Mouse (Mus musculus) c-Kit-positive CD71-positive TER-119-negative erythroid progenitor cells, embryonic 14.5 days (primary cell): ENCODE measurements around the gene Fgfr1op.

ENCODE experiments used
- DNase-seq: peaks from one replicate; pipeline ENCODE4 v3.0.0-alpha.2; 2013; ENCODE audit warnings: low read depth

Fgfr1op gene

GRCm38 (mm10) chr17:8228622-8229021 lies 63.3 kb downstream of the Fgfr1op start:
- no peak for DNase-seq

- no peak for DNase-seq
Observed at GRCm38 (mm10) chr17:8229607-8230006, 64.3 kb downstream of the Fgfr1op start.

- no peak for DNase-seq
Observed at GRCm38 (mm10) chr17:8232089-8232488, 66.8 kb downstream of the Fgfr1op start.

- no peak for DNase-seq
Observed at GRCm38 (mm10) chr17:8233618-8234214, 68.4 kb downstream of the Fgfr1op start.

GRCm38 (mm10) chr17:8234537-8234936 lies 69.2 kb downstream of the Fgfr1op start:
- no peak for DNase-seq

GRCm38 (mm10) chr17:8235743-8236142 lies 70.4 kb downstream of the Fgfr1op start, which contains the start of gene Ccr6:
Gene Ccr6, plus strand, starts transcription at chr17:8236043.
- no peak for DNase-seq

- no peak for DNase-seq
Observed at GRCm38 (mm10) chr17:8238012-8238710, 72.9 kb downstream of the Fgfr1op start.

- no peak for DNase-seq
Observed at GRCm38 (mm10) chr17:8239561-8239960, 74.3 kb downstream of the Fgfr1op start.

- no peak for DNase-seq
Observed at GRCm38 (mm10) chr17:8240517-8240916, 75.2 kb downstream of the Fgfr1op start.

GRCm38 (mm10) chr17:8241645-8242044 lies 76.3 kb downstream of the Fgfr1op start:
- DNase-seq, result no peak

- DNase-seq, result no peak
Observed at GRCm38 (mm10) chr17:8242186-8242585, 76.9 kb downstream of the Fgfr1op start.

GRCm38 (mm10) chr17:8244124-8244523 lies 78.8 kb downstream of the Fgfr1op start:
- DNase-seq, result no peak

GRCm38 (mm10) chr17:8246102-8246754 lies 80.9 kb downstream of the Fgfr1op start:
- no peak for DNase-seq
